Mouse (Mus musculus) hindbrain, embryonic 11.5 days (tissue): Measurements from ENCODE around the gene Prrx2. TPM values are rescaled to one million over a fixed set of nuclear protein-coding genes. Genes with fewer than 3 reads are reported as not detected.

Experiments used
- ATAC-seq: fragments of 200-750 bp; cut with Nextera tagmentation; 2 replicates; pipeline ENCODE4 v1.8.0; 2017; ENCODE audit warnings: mild to moderate bottlenecking, moderate TSS enrichment, moderate library complexity; ENCODE audit not compliant: low FRiP score
- DNase-seq: peaks from one replicate; pipeline ENCODE4 v3.0.0-alpha.2; 2015; ENCODE audit warnings: low spot score
- H3K27ac ChIP-seq: fragments of 300-500 bp; sonication (generic); 2 replicates; pipeline ENCODE4 v1.5.1; 2014; ENCODE audit warnings: mild to moderate bottlenecking, low read depth, low read length
- H3K27me3 ChIP-seq: fragments of 300-500 bp; sonication (generic); 2 replicates; pipeline ENCODE4 v1.6.1; 2014; ENCODE audit warnings: mild to moderate bottlenecking, low read length, moderate library complexity, mixed read lengths; ENCODE audit not compliant: control insufficient read depth, insufficient read depth
- H3K36me3 ChIP-seq: fragments of 300-500 bp; sonication (generic); 2 replicates; pipeline ENCODE4 v1.6.1; 2014; ENCODE audit warnings: mild to moderate bottlenecking, low read length, moderate library complexity, mixed read lengths; ENCODE audit not compliant: control insufficient read depth, insufficient read depth
- H3K4me1 ChIP-seq: fragments of 300-500 bp; sonication (generic); replicated peaks from 2 replicates; pipeline ENCODE4 v1.6.1; 2014; ENCODE audit warnings: low read length, mixed read lengths; ENCODE audit not compliant: control insufficient read depth, insufficient read depth
- H3K4me2 ChIP-seq: fragments of 300-500 bp; sonication (generic); replicated peaks from 2 replicates; pipeline ENCODE4 v1.6.1; 2014; ENCODE audit warnings: mild to moderate bottlenecking, low read depth, low read length
- H3K4me3 ChIP-seq: fragments of 300-500 bp; sonication (generic); 2 replicates; pipeline ENCODE4 v1.5.1; 2014; ENCODE audit warnings: low read depth, low read length
- H3K9ac ChIP-seq: fragments of 300-500 bp; sonication (generic); 2 replicates; pipeline ENCODE4 v1.6.1; 2014; ENCODE audit warnings: low read depth, low read length
- H3K9me3 ChIP-seq: fragments of 300-500 bp; sonication (generic); 2 replicates; pipeline ENCODE4 v1.6.1; 2016; ENCODE audit warnings: low read length; ENCODE audit not compliant: control insufficient read depth
- WGBS: fragments of 180-500 bp; shearing (Covaris S2); extraction: QIAGEN DNeasy Blood & Tissue Kit; methylation state at CpG from one replicate; pipeline ENCODE4 v1.1.7; 2014; 5-methylcytosine and 5-hydroxymethylcytosine counted together
- polyA plus RNA-seq: library from polyadenylated mRNA; unstranded; fragments of >200 nt; fragmentation: Nextera tagmentation; extraction: Ambion mirVana; gene quantifications from 2 replicates; pipeline ENCODE4 v1.2.1, GENCODE M21; 2014

The Prrx2 gene
- polyA plus RNA-seq, 1 experiment from 2014 or later, result 39.7 TPM

DNA sequence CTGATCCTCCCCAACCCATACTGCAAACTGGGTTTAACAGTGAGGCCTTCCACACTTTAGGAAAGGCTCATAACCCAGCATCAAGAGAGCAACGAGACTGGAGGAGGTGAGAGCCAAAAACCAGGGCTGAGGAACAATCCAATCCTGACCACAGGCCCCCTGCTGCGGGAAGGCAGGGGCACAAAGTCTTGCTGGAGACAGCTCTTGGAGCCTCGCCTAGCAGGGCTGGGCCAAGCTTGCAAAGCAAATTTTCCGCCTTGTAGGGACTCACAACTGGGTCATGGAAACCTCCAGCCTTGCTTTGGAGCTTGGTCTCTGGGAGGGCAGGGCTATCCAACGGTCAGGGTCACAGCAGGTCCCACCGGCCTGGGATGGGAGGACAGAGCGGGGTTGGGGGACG, 36.1 kb downstream of the Prrx2 start:
- ATAC-seq (no peak), DNase-seq (no peak)
- Histone ChIP-seq H3K36me3 (no peaks in the 10 kb centered on the region), H3K9ac (no peak overlapping the region), H3K4me1 (peaks cover 2% of the 10 kb centered on the region; the same call in 1 of the 2 replicates), H3K27ac (no peak overlapping the region), H3K4me2 (no peak overlapping the region), H3K27me3 (no peaks in the 10 kb centered on the region), H3K4me3 (no peak overlapping the region), H3K9me3 (no peaks in the 10 kb centered on the region)
- 66% methylated on average over 8 of the region's 8 CpGs for WGBS

DNA sequence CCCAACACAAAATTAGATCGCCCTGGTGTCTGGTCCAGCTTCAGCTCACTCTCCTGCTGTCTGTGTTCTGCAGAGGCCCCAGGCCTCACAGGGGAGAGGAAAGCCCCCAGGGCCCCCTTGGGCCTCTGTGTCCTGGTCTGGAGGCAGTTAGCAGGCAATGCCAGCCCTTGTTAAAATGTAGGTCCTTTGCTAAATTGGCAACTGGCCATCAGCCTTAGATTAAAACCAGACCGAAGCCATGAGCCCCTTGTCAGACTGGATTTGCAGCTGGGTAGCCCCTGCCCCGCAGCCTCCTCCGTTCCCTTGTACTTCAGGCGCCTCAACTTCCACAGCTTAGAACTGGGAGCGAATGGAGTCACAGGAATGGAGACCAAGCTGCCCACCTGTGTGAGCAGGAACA, 37.9 kb downstream of the Prrx2 start:
- H3K9ac ChIP-seq, result no peak overlapping the region
- no peaks in the 10 kb centered on the region for H3K9me3 ChIP-seq
- H3K27me3 ChIP-seq, result no peaks in the 10 kb centered on the region
- H3K36me3 ChIP-seq, result no peaks in the 10 kb centered on the region
- H3K4me2 ChIP-seq, result no peak overlapping the region
- H3K4me1 ChIP-seq, result peaks cover 2% of the 10 kb centered on the region; the same call in 1 of the 2 replicates
- no peak overlapping the region for H3K4me3 ChIP-seq
- DNase-seq (no peak), ATAC-seq (no peak)
- 82% methylated on average over 6 of the region's 6 CpGs for WGBS
- H3K27ac ChIP-seq, result peak overlapping the region; percentile 6; the same call in 1 of the 2 replicates

DNA sequence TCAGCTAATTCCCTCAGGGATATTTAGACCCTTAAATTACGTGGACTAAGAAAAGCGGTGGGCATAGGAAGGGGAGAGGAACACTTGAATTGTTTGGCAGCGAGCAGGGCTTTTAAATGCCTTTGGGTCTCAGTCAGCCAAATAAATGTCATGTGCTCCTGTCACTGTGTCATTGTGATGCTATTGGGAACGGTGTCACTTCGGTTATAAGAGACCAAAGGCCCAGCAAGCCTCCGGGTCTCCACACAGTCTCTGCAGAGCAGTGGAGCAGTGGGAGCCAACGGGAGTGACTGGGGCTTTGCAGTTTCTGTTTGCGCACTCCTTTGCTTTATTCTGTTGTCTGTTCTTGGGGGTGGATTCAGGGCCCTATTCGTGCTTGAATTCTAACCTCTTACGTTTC, 39.7 kb downstream of the Prrx2 start:
- 22% methylated on average over 10 of the region's 10 CpGs for WGBS
- Histone ChIP-seq H3K4me1 (peaks cover 2% of the 10 kb centered on the region; the same call in 1 of the 2 replicates), H3K9ac (no peak overlapping the region), H3K27me3 (no peaks in the 10 kb centered on the region), H3K36me3 (no peaks in the 10 kb centered on the region), H3K27ac (no peak overlapping the region), H3K4me3 (no peak overlapping the region), H3K4me2 (no peak overlapping the region), H3K9me3 (no peaks in the 10 kb centered on the region)
- DNase-seq (no peak), ATAC-seq (no peak)

DNA sequence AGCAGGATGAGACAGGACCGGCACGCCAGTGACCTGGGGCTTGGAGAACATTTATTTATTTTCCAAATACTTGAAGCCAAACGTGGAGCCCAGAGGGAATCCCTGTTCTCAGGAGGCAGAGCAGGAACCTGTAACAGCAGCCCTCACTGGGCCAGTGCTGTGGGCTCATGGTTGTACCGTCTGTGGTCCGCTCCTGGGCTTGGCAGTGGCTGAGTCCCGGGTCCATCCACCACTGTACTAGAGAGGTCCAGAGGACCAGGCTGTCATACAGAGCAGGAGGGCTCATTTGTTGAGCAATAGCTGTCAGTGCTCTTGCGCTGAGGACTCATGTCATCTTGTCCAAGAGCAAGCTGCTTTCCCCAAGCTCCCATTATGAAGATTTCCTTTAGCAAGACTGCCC, 40.3 kb downstream of the Prrx2 start:
- 56% methylated on average over 7 of the region's 7 CpGs for WGBS

DNA sequence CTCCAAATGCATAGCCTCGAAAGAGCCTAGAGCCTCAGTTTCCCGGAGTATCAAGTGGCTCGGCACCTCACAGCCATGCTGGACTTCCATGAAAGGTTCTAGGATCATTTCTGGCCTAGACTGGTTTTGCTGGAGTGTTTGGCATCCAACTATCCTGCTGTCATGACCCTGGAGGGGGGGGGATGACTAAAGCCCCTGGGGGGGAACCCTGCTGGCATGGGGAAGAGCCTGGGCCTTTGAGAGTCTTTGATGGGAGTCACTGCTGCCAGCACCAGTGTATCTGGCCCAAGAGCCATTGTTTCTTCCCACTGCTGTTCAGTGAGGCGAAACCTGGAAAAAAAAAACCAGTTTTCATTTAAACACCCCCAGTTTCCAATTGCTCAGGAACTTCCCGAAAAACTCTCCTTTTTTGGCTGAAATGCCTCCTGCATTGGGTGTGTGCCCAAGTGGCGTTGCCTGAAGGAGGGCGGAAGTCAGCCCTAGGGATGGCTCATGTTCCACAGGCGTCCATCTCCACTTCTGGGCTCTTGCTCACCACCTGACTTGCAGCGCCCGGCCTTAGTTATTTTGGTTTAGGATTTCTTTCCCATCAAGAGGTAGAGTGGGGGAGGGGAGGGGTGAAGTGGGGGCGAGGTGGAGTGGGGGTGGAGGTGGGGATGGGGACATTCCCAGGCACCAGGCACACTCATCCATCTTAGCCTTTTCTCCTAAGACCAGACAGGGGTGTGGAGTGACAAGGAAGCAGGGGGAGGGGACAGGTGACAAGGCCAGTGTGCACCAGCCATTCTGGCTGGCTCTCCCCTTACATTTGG, 41.1 kb downstream of the Prrx2 start:
- ATAC-seq, result no peak
- WGBS, result 44% methylated on average over 11 of the region's 11 CpGs

More for the DNA sequence above, 40.3 kb downstream of the Prrx2 start:
- Histone ChIP-seq H3K9me3 (no peaks in the 10 kb centered on the region), H3K27ac (no peak overlapping the region), H3K9ac (no peak overlapping the region), H3K36me3 (no peaks in the 10 kb centered on the region), H3K4me2 (no peak overlapping the region), H3K4me3 (no peak overlapping the region), H3K4me1 (peaks cover 2% of the 10 kb centered on the region; the same call in 1 of the 2 replicates), H3K27me3 (no peaks in the 10 kb centered on the region)
- ATAC-seq (no peak), DNase-seq (no peak)

DNA sequence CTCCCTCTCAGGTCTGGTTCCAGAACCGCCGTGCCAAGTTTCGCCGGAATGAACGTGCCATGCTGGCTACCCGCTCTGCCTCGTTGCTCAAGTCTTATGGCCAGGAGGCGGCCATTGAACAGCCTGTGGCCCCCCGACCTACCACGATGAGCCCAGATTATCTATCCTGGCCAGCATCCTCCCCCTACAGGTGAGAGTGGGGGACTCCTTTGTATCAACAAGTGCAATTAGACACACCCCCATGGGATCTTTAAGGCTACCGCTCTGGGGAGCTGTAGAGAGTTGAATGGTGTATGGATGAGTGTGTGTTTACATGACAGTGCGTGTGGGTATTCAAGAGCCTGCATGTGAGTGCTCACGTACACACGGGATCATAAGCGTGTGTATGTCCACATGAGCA, 44.7 kb downstream of the Prrx2 start:
- Histone ChIP-seq H3K9me3 (no peaks in the 10 kb centered on the region), H3K36me3 (no peaks in the 10 kb centered on the region), H3K4me2 (no peak overlapping the region), H3K27ac (no peak overlapping the region), H3K27me3 (no peaks in the 10 kb centered on the region), H3K4me1 (peaks cover 2% of the 10 kb centered on the region; the same call in 1 of the 2 replicates), H3K9ac (no peak overlapping the region), H3K4me3 (no peak overlapping the region)
- DNase-seq, result no peak
- ATAC-seq, result no peak
- WGBS, result 93% methylated on average over 15 of the region's 15 CpGs

More for the DNA sequence above, 41.1 kb downstream of the Prrx2 start:
- Histone ChIP-seq H3K4me2 (no peak overlapping the region), H3K4me3 (no peak overlapping the region), H3K9ac (no peak overlapping the region), H3K27me3 (no peaks in the 10 kb centered on the region), H3K27ac (0 out of 2 replicates have a peak overlapping the region, but pooled peaks have one; percentile 36), H3K36me3 (no peaks in the 10 kb centered on the region), H3K9me3 (no peaks in the 10 kb centered on the region), H3K4me1 (peaks cover 2% of the 10 kb centered on the region; the same call in 1 of the 2 replicates)
- no peak for DNase-seq

DNA sequence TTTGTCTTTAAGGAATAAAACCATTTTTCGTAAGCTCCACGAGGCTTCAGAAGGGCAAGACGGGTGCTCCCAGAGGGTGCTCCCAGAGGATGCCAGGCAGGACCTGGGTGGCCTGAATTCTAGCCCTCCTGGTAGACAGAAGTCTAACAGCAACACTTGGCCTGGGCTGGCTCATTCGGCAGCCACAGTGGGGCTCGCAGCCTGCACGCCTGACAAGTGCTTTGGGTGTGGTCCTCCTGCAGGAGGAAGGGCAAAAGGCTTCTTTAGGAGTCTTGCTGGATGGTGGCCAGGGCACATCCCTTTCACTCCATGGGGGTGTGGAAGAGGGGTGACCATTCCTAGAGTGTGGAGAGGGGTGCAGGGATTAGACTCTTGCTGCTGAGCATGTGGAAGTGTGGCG, 46.4 kb downstream of the Prrx2 start:
- Histone ChIP-seq H3K4me3 (no peak overlapping the region), H3K9ac (no peak overlapping the region), H3K4me1 (0 out of 2 replicates have a peak, but pooled peaks cover 2% of the 10 kb centered on the region), H3K4me2 (no peak overlapping the region), H3K36me3 (no peaks in the 10 kb centered on the region), H3K27ac (no peak overlapping the region), H3K9me3 (no peaks in the 10 kb centered on the region), H3K27me3 (no peaks in the 10 kb centered on the region)
- ATAC-seq, result no peak
- DNase-seq, result no peak
- 94% methylated on average over 7 of the region's 7 CpGs for WGBS

DNA sequence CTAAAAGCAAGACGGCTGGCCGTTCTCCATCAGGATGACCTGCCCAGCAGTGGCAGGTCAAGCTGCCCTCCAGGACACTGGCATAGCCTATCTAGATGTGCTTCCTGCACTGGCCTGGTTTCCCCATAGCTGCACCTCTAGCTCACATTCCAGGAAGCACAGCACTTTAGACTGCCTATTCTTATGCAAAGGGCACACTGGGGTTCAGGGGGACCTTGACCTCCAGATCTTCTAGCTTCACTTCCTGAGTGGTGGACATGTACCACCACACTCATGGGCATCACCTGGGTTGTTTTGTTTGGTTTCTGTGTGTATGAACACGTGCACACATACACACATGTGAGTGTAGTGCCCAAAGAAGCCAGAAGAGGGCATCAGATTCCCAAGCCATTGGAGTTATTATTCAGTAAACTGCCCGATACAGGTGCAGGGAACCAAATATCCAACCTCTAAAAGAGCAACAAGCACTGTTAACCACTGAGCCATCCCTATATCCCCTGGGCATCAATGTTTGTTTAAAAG, 50.1 kb downstream of the Prrx2 start:
- Histone ChIP-seq H3K4me2 (no peak overlapping the region), H3K27me3 (no peaks in the 10 kb centered on the region), H3K4me1 (0 out of 2 replicates have a peak, but pooled peaks cover 2% of the 10 kb centered on the region), H3K9me3 (no peaks in the 10 kb centered on the region), H3K9ac (no peak overlapping the region), H3K36me3 (no peaks in the 10 kb centered on the region), H3K27ac (no peak overlapping the region), H3K4me3 (no peak overlapping the region)
- DNase-seq, result no peak
- ATAC-seq, result no peak
- WGBS, result 92% methylated on average over 4 of the region's 4 CpGs
